ENCODE assay signal across 9 mouse cellular contexts in genomic region chr13:104610210-104611111, GRCm38 (mm10).
A peak's percentile ranks its signal among the peaks of the same experiment; 100 is the strongest.
DNase-seq lines count a peak whose midpoint lies in the region; ATAC-seq and TF ChIP-seq lines count a peak whose summit lies in the region.
"Had no signal": no experiment of that assay in that cellular context is flagged by ENCODE, and none has a peak within 500 bp of the region (broad histone marks: within the 10 kb centered on the region; RNA-seq: fewer than 3 reads in every experiment).

No protein-coding gene starts in this region.

- H3K9ac ChIP-seq in lung, postnatal 0 days (replicated peaks; ENCODE audit: low read depth) = no peak overlapping the region
- H3K9ac ChIP-seq in midbrain, embryonic 13.5 days (replicated peaks) = no peak overlapping the region
- H3K9ac ChIP-seq: embryonic facial prominence, embryonic 12.5 days; neural tube, embryonic 13.5 days had no signal

- WGBS in lung, postnatal 0 days = 62% methylated on average over 22 of the region's 22 CpGs
- WGBS in midbrain, embryonic 13.5 days = 89% methylated on average over 22 of the region's 22 CpGs

- no peak overlapping the region for H3K4me3 ChIP-seq in lung, postnatal 0 days (ENCODE audit: low read depth, low read length)
- H3K4me3 ChIP-seq in midbrain, embryonic 13.5 days (replicated peaks) = no peak overlapping the region
- H3K4me3 ChIP-seq: embryonic facial prominence, embryonic 12.5 days; neural tube, embryonic 13.5 days had no signal

- no peaks in the 10 kb centered on the region for H3K27me3 ChIP-seq in lung, postnatal 0 days (replicated peaks; ENCODE audit: insufficient read depth, low read length)
- no peaks in the 10 kb centered on the region for H3K27me3 ChIP-seq in midbrain, embryonic 13.5 days
- H3K27me3 ChIP-seq: embryonic facial prominence, embryonic 12.5 days; neural tube, embryonic 13.5 days had no signal

- ATAC-seq in activated CD4-positive, CD25-positive, alpha-beta regulatory T cell, adult 4 months = peak; percentile 64
- peak; percentile 63 for ATAC-seq in inflammation-experienced regulatory T-cells, adult 6 months
- peak; percentile 96 for ATAC-seq in lung, postnatal 0 days
- ATAC-seq in midbrain, embryonic 13.5 days = no peak

- DNase-seq in CD4-positive, CD25-positive, alpha-beta regulatory T cell, adult 2 months (ENCODE audit: low read depth, low spot score) = peak; percentile 74
- DNase-seq in lung, postnatal 0 days (ENCODE audit: low spot score) = peak; percentile 81
- no peak for DNase-seq in embryo, embryonic 11 days
- DNase-seq in thymus, postnatal 4 days = no peak

- H3K27ac ChIP-seq in lung, postnatal 0 days (ENCODE audit: low read length) = peak overlapping the region; percentile 27
- H3K27ac ChIP-seq in midbrain, embryonic 13.5 days = no peak overlapping the region
- H3K27ac ChIP-seq: embryonic facial prominence, embryonic 12.5 days; neural tube, embryonic 13.5 days had no signal

- H3K9me3 ChIP-seq in lung, postnatal 0 days (ENCODE audit: low read length) = no peaks in the 10 kb centered on the region
- H3K9me3 ChIP-seq in midbrain, embryonic 13.5 days = no peaks in the 10 kb centered on the region
- H3K9me3 ChIP-seq: embryonic facial prominence, embryonic 12.5 days; neural tube, embryonic 13.5 days had no signal

- H3K4me1 ChIP-seq in lung, postnatal 0 days (ENCODE audit: insufficient read depth, low read depth, low read length) = no peaks in the 10 kb centered on the region
- H3K4me1 ChIP-seq in midbrain, embryonic 13.5 days (replicated peaks) = no peaks in the 10 kb centered on the region
- H3K4me1 ChIP-seq: neural tube, embryonic 13.5 days had no signal

- H3K4me2 ChIP-seq in lung, postnatal 0 days (replicated peaks; ENCODE audit: low read depth, low read length) = no peak overlapping the region; the same call in 1 of the 2 replicates
- no peak overlapping the region for H3K4me2 ChIP-seq in midbrain, embryonic 13.5 days (replicated peaks)
- H3K4me2 ChIP-seq: embryonic facial prominence, embryonic 12.5 days; neural tube, embryonic 13.5 days had no signal

- no peak for TF ChIP-seq CTCF in lung, postnatal 0 days (IDR thresholded peaks at IDR 0.05)

- H3K36me3 ChIP-seq in lung, postnatal 0 days (ENCODE audit: insufficient read depth, low read length) = no peaks in the 10 kb centered on the region
- no peaks in the 10 kb centered on the region for H3K36me3 ChIP-seq in midbrain, embryonic 13.5 days
- H3K36me3 ChIP-seq: embryonic facial prominence, embryonic 12.5 days; neural tube, embryonic 13.5 days had no signal

- TF ChIP-seq EP300 in lung, postnatal 0 days (IDR thresholded peaks at IDR 0.05) = peak; percentile 90

Comparison
In these comparisons a context has a peak if more than half of its experiments do, and no peak if none do; other contexts are left out.
1. DNase-seq: peak in CD4-positive, CD25-positive, alpha-beta regulatory T cell, adult 2 months (single experiment) and lung, postnatal 0 days (single experiment); none in embryo, embryonic 11 days (single experiment) and thymus, postnatal 4 days (single experiment).